Mouse (Mus musculus) C2C12 (cell line): ENCODE data around the gene Rbp1. TPM values are rescaled to one million over a fixed set of nuclear protein-coding genes. Genes with fewer than 3 reads are reported as not detected.

Source experiments
- H3K27me3 ChIP-seq: one replicate; pipeline ENCODE4 v1.6.1; 2011; ENCODE audit not compliant: control insufficient read depth, insufficient read depth, insufficient read length
- H3K36me3 ChIP-seq: one replicate; pipeline ENCODE4 v1.6.1; 2011; ENCODE audit not compliant: control insufficient read depth, insufficient read depth
- H3K4me3 ChIP-seq: one replicate; pipeline ENCODE4 v1.5.1; 2011; ENCODE audit warnings: mild to moderate bottlenecking, control low read depth; ENCODE audit not compliant: poor library complexity, insufficient read depth, severe bottlenecking
- H3K79me2 ChIP-seq: one replicate; pipeline ENCODE4 v1.6.1; 2011; ENCODE audit not compliant: control insufficient read depth, insufficient read depth
- H3K79me3 ChIP-seq: one replicate; pipeline ENCODE4 v1.6.1; 2011; ENCODE audit warnings: low read depth, control low read depth
- H3ac ChIP-seq: one replicate; pipeline ENCODE3; 2011; ENCODE audit warnings: low read depth; ENCODE audit not compliant: control insufficient read depth, insufficient read length
- CEBPB ChIP-seq: IDR thresholded peaks from one replicate; pipeline ENCODE4 v1.6.1; 2011; ENCODE audit warnings: low read depth, mild to moderate bottlenecking, control low read depth, moderate library complexity
- CTCF ChIP-seq: IDR thresholded peaks from one replicate; pipeline ENCODE4 v1.5.1; 2011; ENCODE audit not compliant: control insufficient read depth, insufficient read depth, insufficient read length
- FOSL1 ChIP-seq: IDR thresholded peaks from one replicate; pipeline ENCODE4 v1.8.0; 2011; ENCODE audit warnings: mild to moderate bottlenecking, low read length; ENCODE audit not compliant: poor library complexity, insufficient read depth, severe bottlenecking
- MAX ChIP-seq: IDR thresholded peaks from one replicate; pipeline ENCODE4 v1.6.1; 2011; ENCODE audit warnings: mild to moderate bottlenecking, control low read depth
- MYOD1 ChIP-seq: IDR thresholded peaks from one replicate; pipeline ENCODE4 v1.6.1; 2011; ENCODE audit warnings: low read depth; ENCODE audit not compliant: control insufficient read depth, insufficient read length
- MYOG ChIP-seq: IDR thresholded peaks from one replicate; pipeline ENCODE4 v1.6.1; 2011; ENCODE audit not compliant: control insufficient read depth, insufficient read length; ENCODE audit errors: extremely low read depth
- USF1 ChIP-seq: IDR thresholded peaks from one replicate; pipeline ENCODE4 v1.6.1; 2011; ENCODE audit warnings: low read depth, mild to moderate bottlenecking, control low read depth, moderate library complexity
- long read RNA-seq, 2 experiments: library from polyadenylated mRNA; unstranded; transcript quantifications; one replicate each; pipeline ENCODE4 v2.0.0; 2019 to 2020
- polyA plus RNA-seq: library from polyadenylated mRNA; unstranded; fragments of >200 nt; fragmentation: generic; extraction: Trizol; gene quantifications from one replicate; pipeline ENCODE4 v1.2.1, GENCODE M21; 2012; ENCODE audit warnings: missing spikeins

Rbp1 gene
- polyA plus RNA-seq: 19.3 TPM
- long read RNA-seq, experiment 1, transcript Rbp1-201 (4 exons, 2,652 nt): major isoform, 6 of 6 reads
- long read RNA-seq, experiment 1, partial matches to known transcripts: 0 of 6 reads
- long read RNA-seq, experiment 1, other reads (novel, unspliced or antisense): 0 of 6 reads
- long read RNA-seq, experiment 2, partial matches to known transcripts: 0 of 1 reads
- long read RNA-seq, experiment 2, other reads (novel, unspliced or antisense): 0 of 1 reads

- H3K79me2 ChIP-seq: no peaks in the 10 kb centered on the region
- H3K4me3 ChIP-seq: no peak within 1 kb of the TSS
- no peaks in the 10 kb centered on the region for H3K79me3 ChIP-seq
- TF ChIP-seq CTCF: no peak
- no peak for TF ChIP-seq CEBPB
- TF ChIP-seq MYOD1: no peak
- no peak for TF ChIP-seq MYOG
- no peak for TF ChIP-seq USF1
- no peak for TF ChIP-seq MAX
- no peak for TF ChIP-seq FOSL1
- no peak within 1 kb of the TSS for H3ac ChIP-seq
- no peaks in the 10 kb centered on the region for H3K27me3 ChIP-seq
- no peaks in the 10 kb centered on the region for H3K36me3 ChIP-seq
Observed at GRCm38 (mm10) chr9:98422656-98423055, at the start of gene Rbp1. Gene Rbp1 (plus strand): TSS chr9:98422961.

GRCm38 (mm10) chr9:98373358-98373757 is 49.4 kb upstream of the Rbp1 start:
- Histone ChIP-seq H3K4me3 (no peak overlapping the region), H3K27me3 (no peaks in the 10 kb centered on the region), H3ac (no peak overlapping the region), H3K36me3 (no peaks in the 10 kb centered on the region), H3K79me3 (no peaks in the 10 kb centered on the region), H3K79me2 (no peaks in the 10 kb centered on the region)
- TF ChIP-seq CEBPB: no peak
- no peak for TF ChIP-seq MAX
- TF ChIP-seq MYOD1: no peak
- TF ChIP-seq MYOG: no peak
- no peak for TF ChIP-seq USF1
- no peak for TF ChIP-seq FOSL1
- TF ChIP-seq CTCF: no peak

- H3K27me3 ChIP-seq: no peaks in the 10 kb centered on the region
- H3K79me3 ChIP-seq: no peaks in the 10 kb centered on the region
- no peaks in the 10 kb centered on the region for H3K36me3 ChIP-seq
- no peaks in the 10 kb centered on the region for H3K79me2 ChIP-seq
- no peak overlapping the region for H3K4me3 ChIP-seq
- no peak for TF ChIP-seq MYOG
- TF ChIP-seq USF1: no peak
- no peak for TF ChIP-seq FOSL1
- H3ac ChIP-seq: no peak overlapping the region
Observed at GRCm38 (mm10) chr9:98374897-98375296, 47.9 kb upstream of the Rbp1 start.

GRCm38 (mm10) chr9:98375329-98376170 is 47.2 kb upstream of the Rbp1 start:
- Histone ChIP-seq H3K36me3 (no peaks in the 10 kb centered on the region), H3K27me3 (no peaks in the 10 kb centered on the region), H3K79me3 (no peaks in the 10 kb centered on the region), H3K79me2 (no peaks in the 10 kb centered on the region), H3ac (no peak overlapping the region), H3K4me3 (no peak overlapping the region)
- no peak for TF ChIP-seq CEBPB
- TF ChIP-seq MYOG: no peak
- no peak for TF ChIP-seq USF1
- no peak for TF ChIP-seq CTCF
- no peak for TF ChIP-seq MAX
- TF ChIP-seq MYOD1: no peak
- TF ChIP-seq FOSL1: no peak

- Histone ChIP-seq H3K79me3 (no peaks in the 10 kb centered on the region), H3K79me2 (no peaks in the 10 kb centered on the region), H3K4me3 (no peak overlapping the region), H3K27me3 (no peaks in the 10 kb centered on the region), H3ac (no peak overlapping the region), H3K36me3 (no peaks in the 10 kb centered on the region)
- TF ChIP-seq FOSL1: no peak
Observed at GRCm38 (mm10) chr9:98379736-98380135, 43.0 kb upstream of the Rbp1 start.

- Histone ChIP-seq H3K79me3 (no peaks in the 10 kb centered on the region), H3K27me3 (no peaks in the 10 kb centered on the region), H3K79me2 (no peaks in the 10 kb centered on the region), H3ac (no peak overlapping the region), H3K4me3 (no peak overlapping the region), H3K36me3 (no peaks in the 10 kb centered on the region)
- TF ChIP-seq CEBPB: no peak
- no peak for TF ChIP-seq MYOG
- no peak for TF ChIP-seq MYOD1
- no peak for TF ChIP-seq MAX
- no peak for TF ChIP-seq FOSL1
- TF ChIP-seq CTCF: no peak
- no peak for TF ChIP-seq USF1
Observed at GRCm38 (mm10) chr9:98380593-98380992, 42.2 kb upstream of the Rbp1 start.
